Mouse (Mus musculus): ENCODE data around the gene Cfap65.

DNA sequence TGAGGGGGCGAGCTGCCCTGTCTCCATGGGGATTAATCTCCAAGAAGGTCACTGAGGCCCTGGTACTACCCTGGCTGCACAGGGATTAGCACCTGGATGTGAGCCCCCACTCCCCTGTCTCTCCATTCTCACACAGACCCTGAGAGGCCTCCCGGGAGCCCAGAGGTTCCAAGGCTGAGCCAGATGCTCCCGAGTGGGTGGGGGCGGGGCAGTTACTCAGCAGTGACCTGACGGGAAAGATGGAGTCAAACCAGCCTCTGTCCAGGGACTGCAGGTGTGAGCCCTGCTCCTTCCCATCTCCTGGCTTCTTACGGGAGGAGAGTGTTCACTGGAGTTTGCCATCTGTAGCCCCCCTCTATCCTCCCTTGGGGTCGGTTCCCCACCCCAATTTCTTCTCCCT is 37.4 kb downstream of the Cfap65 start:
- no peak for TF ChIP-seq ZC3H11A (IDR thresholded peaks at IDR 0.05; ENCODE audit: borderline replicate concordance, low read depth, low read length)
- no peak for TF ChIP-seq HCFC1 (IDR thresholded peaks at IDR 0.05; ENCODE audit: borderline replicate concordance, insufficient read depth, low read length)
- no peak for TF ChIP-seq ZNF384 (IDR thresholded peaks at IDR 0.05; ENCODE audit: low read depth, low read length)
- no peak for TF ChIP-seq MAFK (IDR thresholded peaks at IDR 0.05; ENCODE audit: insufficient read depth, low read depth, low read length)
